Mouse (Mus musculus) testis, adult 10 weeks (tissue): ENCODE results near the gene Npas3. TPM values are rescaled to one million over a fixed set of nuclear protein-coding genes. Genes with fewer than 3 reads are reported as not detected.

Experiments used
- polyA plus RNA-seq: library from polyadenylated mRNA; stranded (reverse); fragments of 350-450 nt; fragmentation: Illumina TruSeq; extraction: RNeasy Lipid Tissue Mini Kit (QIAGEN cat#74804); gene quantifications from one replicate; pipeline ENCODE4 v1.2.3, GENCODE M21; 2014; ENCODE audit warnings: low read depth, low replicate concordance

Gene Npas3
- polyA plus RNA-seq, result 1.2 TPM

DNA sequence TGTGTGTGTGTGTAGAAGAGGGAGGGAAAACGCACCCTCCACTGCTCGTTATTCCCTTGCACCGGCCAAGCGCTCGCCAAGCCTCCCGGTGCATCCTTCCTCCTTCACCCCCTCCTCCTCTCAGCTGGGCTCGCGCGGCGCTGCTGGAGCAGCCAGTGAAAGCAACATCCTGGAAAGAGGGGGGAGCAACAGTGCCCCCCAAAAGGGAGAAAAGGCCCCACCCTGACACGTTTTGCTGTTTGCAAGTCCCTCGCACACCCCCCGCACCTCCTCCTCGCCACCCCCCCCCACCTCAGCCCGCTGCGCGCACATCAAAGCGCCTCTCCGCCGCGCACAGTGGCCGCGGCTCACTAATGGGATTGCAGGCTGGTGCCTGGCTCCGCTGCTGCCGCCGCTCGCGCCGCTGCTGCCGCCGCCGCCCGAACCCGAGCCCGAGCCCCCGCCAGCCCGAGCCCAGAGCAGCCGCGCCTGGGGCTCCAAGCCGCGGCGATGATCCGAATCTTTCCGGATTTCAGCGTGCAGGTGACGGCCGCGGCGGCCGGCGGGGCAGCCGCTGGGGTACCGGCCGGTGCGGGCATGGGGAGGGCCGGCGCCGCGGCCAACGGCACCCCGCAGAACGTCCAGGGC is at the start of gene Npas3:
TSS of gene Npas3 (plus strand) at position 577 of the 627 bp plus-strand sequence.

